Mouse (Mus musculus) hindbrain, embryonic 14.5 days (tissue): ENCODE data around the gene Irf8. TPM values are rescaled to one million over a fixed set of nuclear protein-coding genes. Genes with fewer than 3 reads are reported as not detected.

Experiments used
- ATAC-seq: fragments of 200-750 bp; cut with Nextera tagmentation; 2 replicates; pipeline ENCODE4 v1.8.0; 2017; ENCODE audit warnings: moderate number of reproducible peaks, mild to moderate bottlenecking, moderate TSS enrichment, moderate library complexity; ENCODE audit not compliant: low FRiP score
- DNase-seq: peaks from one replicate; pipeline ENCODE4 v3.0.0-alpha.2; 2015; ENCODE audit warnings: low spot score
- H3K27ac ChIP-seq: fragments of 300-500 bp; sonication (generic); 2 replicates; pipeline ENCODE4 v1.5.1; 2014; ENCODE audit warnings: mild to moderate bottlenecking, moderate library complexity
- H3K27me3 ChIP-seq: fragments of 300-500 bp; sonication (generic); 2 replicates; pipeline ENCODE4 v1.6.1; 2014; ENCODE audit warnings: mild to moderate bottlenecking, low read length, mixed read lengths; ENCODE audit not compliant: control insufficient read depth, insufficient read depth
- H3K36me3 ChIP-seq: fragments of 300-500 bp; sonication (generic); replicated peaks from 2 replicates; pipeline ENCODE4 v1.6.1; 2014; ENCODE audit not compliant: control insufficient read depth, insufficient read depth
- H3K4me1 ChIP-seq: fragments of 300-500 bp; sonication (generic); replicated peaks from 2 replicates; pipeline ENCODE4 v1.6.1; 2014; ENCODE audit warnings: antibody characterized with exemption, low read length, mixed read lengths; ENCODE audit not compliant: control insufficient read depth, insufficient read depth
- H3K4me2 ChIP-seq: fragments of 300-500 bp; sonication (generic); replicated peaks from 2 replicates; pipeline ENCODE4 v1.6.1; 2014; ENCODE audit warnings: mild to moderate bottlenecking, moderate library complexity
- H3K4me3 ChIP-seq: fragments of 300-500 bp; sonication (generic); replicated peaks from 2 replicates; pipeline ENCODE4 v1.5.1; 2014; ENCODE audit warnings: mild to moderate bottlenecking, low read length
- H3K9ac ChIP-seq: fragments of 300-500 bp; sonication (generic); 2 replicates; pipeline ENCODE4 v1.6.1; 2014
- H3K9me3 ChIP-seq: fragments of 300-500 bp; sonication (generic); 2 replicates; pipeline ENCODE4 v1.6.1; 2016; ENCODE audit warnings: low read length; ENCODE audit not compliant: control insufficient read depth
- WGBS: fragments of 180-500 bp; shearing (Covaris S2); extraction: QIAGEN DNeasy Blood & Tissue Kit; methylation state at CpG from one replicate; pipeline ENCODE4 v1.1.7; 2014; 5-methylcytosine and 5-hydroxymethylcytosine counted together
- polyA plus RNA-seq: library from polyadenylated mRNA; unstranded; fragments of >200 nt; fragmentation: Nextera tagmentation; extraction: Ambion mirVana; gene quantifications from 2 replicates; pipeline ENCODE4 v1.2.1, GENCODE M21; 2014

Gene Irf8
- polyA plus RNA-seq, 1 experiment from 2014 or later, result 5.1 TPM

DNA sequence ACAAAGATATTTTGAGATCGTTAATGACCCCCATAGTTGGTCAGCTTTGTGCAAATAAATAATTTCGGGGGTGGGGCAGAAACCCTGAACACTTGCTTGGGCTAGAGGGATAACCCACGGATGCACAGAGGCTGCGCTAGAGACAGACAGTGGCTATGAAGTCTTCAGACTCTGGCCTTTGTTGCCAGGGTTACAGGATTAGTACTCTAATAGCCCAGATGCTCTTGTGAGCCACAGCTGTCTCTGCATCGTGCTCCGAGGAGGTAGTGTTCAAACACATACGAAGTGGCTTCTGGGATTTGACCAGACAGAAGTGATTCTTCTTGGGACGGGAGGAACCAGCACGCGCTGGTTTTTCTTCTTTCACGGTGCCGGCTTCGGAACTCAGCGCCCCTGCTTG is 4.6 kb upstream of the Irf8 start:
- Histone ChIP-seq H3K36me3 (no peaks in the 10 kb centered on the region), H3K27me3 (peaks cover 30% of the 10 kb centered on the region), H3K4me1 (peaks cover 9% of the 10 kb centered on the region; the same call in 1 of the 2 replicates), H3K9me3 (no peaks in the 10 kb centered on the region), H3K9ac (no peak overlapping the region), H3K4me3 (no peak overlapping the region), H3K4me2 (peak overlapping the region; percentile 17; the same call in 1 of the 2 replicates), H3K27ac (no peak overlapping the region)
- ATAC-seq, result no peak
- no peak for DNase-seq
- 39% methylated on average over 14 of the region's 14 CpGs for WGBS

DNA sequence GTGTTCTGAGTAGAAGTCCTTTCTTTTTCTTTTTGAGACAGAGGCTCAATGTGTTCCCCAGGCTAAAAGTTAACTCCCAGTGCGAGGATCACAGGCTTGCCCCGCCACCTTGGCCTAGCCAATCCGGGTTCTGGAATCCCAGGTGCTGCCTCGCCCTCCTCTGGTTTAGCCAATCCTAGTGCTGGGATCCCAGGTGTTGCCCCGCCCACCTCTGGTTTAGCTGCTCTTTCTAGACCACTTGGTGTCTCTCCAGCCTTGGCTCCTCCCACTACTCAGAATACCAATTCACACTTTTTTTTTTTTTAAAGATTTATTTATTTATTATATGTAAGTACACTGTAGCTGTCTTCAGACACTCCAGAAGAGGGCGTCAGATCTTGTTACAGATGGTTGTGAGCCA is 4.1 kb upstream of the Irf8 start:
- Histone ChIP-seq H3K27me3 (peaks cover 33% of the 10 kb centered on the region), H3K4me3 (no peak overlapping the region), H3K9me3 (no peaks in the 10 kb centered on the region), H3K27ac (no peak overlapping the region), H3K4me2 (peak overlapping the region; percentile 17; the same call in 1 of the 2 replicates), H3K9ac (no peak overlapping the region), H3K4me1 (peaks cover 11% of the 10 kb centered on the region; the same call in 1 of the 2 replicates), H3K36me3 (no peaks in the 10 kb centered on the region)
- 46% methylated on average over 5 of the region's 6 CpGs for whole genome bisulfite sequencing
- DNase-seq (no peak), ATAC-seq (no peak)

DNA sequence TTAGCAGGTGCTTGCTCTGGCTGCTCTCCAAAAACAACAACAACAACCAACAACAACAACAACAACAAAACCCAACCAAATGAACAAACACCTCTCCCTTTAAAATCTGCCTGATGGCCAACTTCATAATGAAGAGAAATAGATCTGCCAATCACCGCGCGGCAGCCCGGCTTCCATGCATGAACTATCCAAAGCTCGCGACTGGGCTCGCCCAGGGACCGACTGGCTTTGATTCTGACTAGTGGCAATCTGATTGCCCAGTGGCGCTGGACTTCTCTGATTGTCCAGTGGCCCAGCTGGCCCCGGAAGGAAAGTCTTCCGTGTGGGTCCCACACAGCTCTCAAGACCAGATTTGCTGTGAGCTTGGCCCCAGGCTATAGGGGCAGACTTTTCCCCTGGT is 328 bp downstream of the Irf8 start:
- Histone ChIP-seq H3K27ac (no peak overlapping the region), H3K36me3 (no peaks in the 10 kb centered on the region), H3K9ac (peak overlapping the region; percentile 60; the same call in 1 of the 2 replicates), H3K4me2 (peak overlapping the region; percentile 100), H3K27me3 (peaks cover 43% of the 10 kb centered on the region), H3K4me3 (peak overlapping the region; percentile 52), H3K9me3 (no peaks in the 10 kb centered on the region), H3K4me1 (peaks cover 15% of the 10 kb centered on the region)
- peak; percentile 36; the same call in 1 of the 2 replicates for ATAC-seq
- 2% methylated on average over 11 of the region's 11 CpGs for WGBS
- peak; percentile 37 for DNase-seq

DNA sequence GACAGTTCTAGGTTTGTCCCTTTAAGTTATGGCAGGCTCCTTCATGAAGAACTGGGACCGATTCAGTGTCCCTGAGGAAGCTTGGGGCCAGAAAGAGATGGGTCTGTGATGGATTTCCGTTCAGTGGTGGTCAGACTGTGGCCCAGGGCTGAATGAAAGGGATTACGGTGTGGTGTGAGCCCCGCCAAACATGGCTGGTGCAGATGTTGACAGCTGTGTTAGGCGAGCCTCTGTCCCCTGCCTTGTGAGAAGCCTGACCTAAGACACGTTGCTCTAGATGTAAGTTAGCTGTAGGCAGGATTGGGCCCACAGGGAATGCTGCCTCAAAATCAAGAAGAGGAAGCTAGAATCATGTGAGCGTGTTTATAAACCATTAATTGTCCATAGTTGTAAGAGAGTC is 1.0 kb downstream of the Irf8 start:
- Histone ChIP-seq H3K36me3 (no peaks in the 10 kb centered on the region), H3K9me3 (no peaks in the 10 kb centered on the region), H3K4me2 (0 out of 2 replicates have a peak overlapping the region, but pooled peaks have one; percentile 100), H3K4me1 (peaks cover 15% of the 10 kb centered on the region), H3K4me3 (no peak overlapping the region), H3K27ac (no peak overlapping the region), H3K9ac (no peak overlapping the region), H3K27me3 (peaks cover 43% of the 10 kb centered on the region)
- no peak for ATAC-seq
- DNase-seq, result no peak
- WGBS, result 59% methylated on average over 7 of the region's 7 CpGs

DNA sequence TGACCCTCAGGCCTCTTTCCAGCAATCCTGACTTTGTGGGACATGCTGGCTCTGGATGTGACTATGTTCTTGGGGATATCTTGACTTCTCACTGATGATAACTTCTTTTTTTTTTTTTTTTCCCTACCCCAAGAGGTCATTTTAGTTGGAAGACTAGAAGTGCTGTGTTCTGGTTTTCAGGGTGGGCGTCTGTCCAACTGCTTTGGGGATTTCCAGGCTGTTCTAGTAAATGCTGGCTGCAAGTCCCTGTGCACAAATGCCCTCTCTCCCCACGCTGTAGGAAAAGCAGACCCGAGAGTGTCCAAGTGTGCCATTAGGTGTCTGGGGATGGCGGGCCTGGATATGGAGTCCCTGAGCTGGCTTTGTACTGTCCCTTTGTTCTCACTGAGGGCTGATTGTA is 2.6 kb downstream of the Irf8 start:
- WGBS, result 86% methylated on average over 4 of the region's 4 CpGs
- Histone ChIP-seq H3K9me3 (no peaks in the 10 kb centered on the region), H3K27me3 (peaks cover 35% of the 10 kb centered on the region), H3K4me3 (no peak overlapping the region), H3K27ac (no peak overlapping the region), H3K36me3 (no peaks in the 10 kb centered on the region), H3K9ac (no peak overlapping the region), H3K4me1 (peaks cover 15% of the 10 kb centered on the region), H3K4me2 (no peak overlapping the region)
- ATAC-seq (no peak), DNase-seq (no peak)

DNA sequence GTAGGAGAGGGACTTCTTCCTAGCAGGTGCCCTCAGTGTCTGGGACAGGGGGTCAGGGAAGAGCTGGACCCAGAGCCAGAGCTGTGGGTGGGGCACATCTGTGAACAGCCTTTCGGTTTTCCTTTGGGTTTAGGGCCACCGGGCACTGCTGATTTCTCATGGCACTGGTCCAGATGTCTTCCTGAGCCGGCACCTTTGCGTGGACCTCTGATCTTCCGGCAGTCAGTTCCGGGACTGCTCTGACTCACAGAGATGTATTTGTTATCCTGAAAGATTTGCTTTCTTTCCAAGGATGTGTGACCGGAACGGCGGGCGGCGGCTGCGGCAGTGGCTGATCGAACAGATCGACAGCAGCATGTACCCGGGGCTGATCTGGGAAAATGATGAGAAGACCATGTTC is 3.4 kb downstream of the Irf8 start:
- no peak overlapping the region for H3K9ac ChIP-seq
- 90% methylated on average over 15 of the region's 15 CpGs for WGBS
- H3K4me2 ChIP-seq, result no peak overlapping the region
- peaks cover 15% of the 10 kb centered on the region for H3K4me1 ChIP-seq
- H3K27ac ChIP-seq, result no peak overlapping the region
- H3K9me3 ChIP-seq, result no peaks in the 10 kb centered on the region
- DNase-seq (no peak), ATAC-seq (no peak)
- peaks cover 30% of the 10 kb centered on the region for H3K27me3 ChIP-seq
- H3K36me3 ChIP-seq, result no peaks in the 10 kb centered on the region
- H3K4me3 ChIP-seq, result no peak overlapping the region

DNA sequence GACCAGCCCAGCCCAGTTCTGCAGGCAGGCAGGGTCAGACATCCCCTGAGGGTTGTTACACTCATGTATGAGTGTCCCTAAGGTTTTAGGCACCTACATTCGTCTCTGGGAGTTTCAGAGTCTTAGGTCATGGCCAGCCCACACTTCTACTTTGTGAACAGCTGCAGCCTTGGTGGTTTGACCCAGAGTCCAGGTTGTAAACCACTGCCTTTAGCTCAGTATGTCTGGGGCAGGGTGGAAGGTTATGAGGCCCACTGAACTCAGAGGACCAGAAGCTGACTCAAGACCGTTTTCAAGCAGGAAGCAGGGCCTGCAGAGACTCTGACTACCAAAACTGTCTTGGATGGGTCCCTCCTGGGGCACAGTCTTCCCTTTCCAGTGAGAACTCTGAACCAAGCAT is 4.4 kb downstream of the Irf8 start:
- H3K4me2 ChIP-seq, result no peak overlapping the region
- H3K36me3 ChIP-seq, result no peaks in the 10 kb centered on the region
- H3K4me3 ChIP-seq, result no peak overlapping the region
- ATAC-seq (no peak), DNase-seq (no peak)
- H3K9ac ChIP-seq, result no peak overlapping the region
- no peaks in the 10 kb centered on the region for H3K9me3 ChIP-seq
- WGBS, result 69% methylated on average over 2 of the region's 2 CpGs
- H3K27ac ChIP-seq, result no peak overlapping the region
- H3K27me3 ChIP-seq, result peaks cover 19% of the 10 kb centered on the region; the same call in 1 of the 2 replicates
- peaks cover 13% of the 10 kb centered on the region for H3K4me1 ChIP-seq

DNA sequence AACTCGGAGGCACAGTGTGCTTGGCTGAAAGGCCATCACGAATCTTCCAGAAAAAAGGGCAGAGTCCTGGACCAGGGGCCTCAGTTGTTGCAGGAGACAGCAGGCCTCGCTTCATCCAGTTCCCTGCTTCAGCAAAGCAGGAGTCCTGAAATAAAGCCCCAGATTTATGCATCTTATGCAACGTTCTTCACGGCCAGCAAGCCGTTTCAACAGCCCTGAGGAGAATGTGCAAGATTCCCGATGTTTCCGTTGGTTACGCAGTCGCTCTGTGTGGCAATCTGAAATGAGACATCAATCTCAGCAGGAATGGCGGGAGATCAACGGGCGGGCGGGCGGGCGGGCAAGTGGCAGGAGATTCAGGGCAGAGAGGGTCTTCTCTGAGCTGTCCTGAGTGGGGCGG is 4.8 kb downstream of the Irf8 start:
- H3K27ac ChIP-seq, result no peak overlapping the region
- no peaks in the 10 kb centered on the region for H3K9me3 ChIP-seq
- peaks cover 15% of the 10 kb centered on the region; the same call in 1 of the 2 replicates for H3K27me3 ChIP-seq
- WGBS, result 47% methylated on average over 17 of the region's 17 CpGs
- peaks cover 9% of the 10 kb centered on the region for H3K4me1 ChIP-seq
- no peak overlapping the region for H3K4me3 ChIP-seq
- no peak overlapping the region for H3K4me2 ChIP-seq
- ATAC-seq (no peak), DNase-seq (no peak)
- no peak overlapping the region for H3K9ac ChIP-seq
- no peaks in the 10 kb centered on the region for H3K36me3 ChIP-seq

DNA sequence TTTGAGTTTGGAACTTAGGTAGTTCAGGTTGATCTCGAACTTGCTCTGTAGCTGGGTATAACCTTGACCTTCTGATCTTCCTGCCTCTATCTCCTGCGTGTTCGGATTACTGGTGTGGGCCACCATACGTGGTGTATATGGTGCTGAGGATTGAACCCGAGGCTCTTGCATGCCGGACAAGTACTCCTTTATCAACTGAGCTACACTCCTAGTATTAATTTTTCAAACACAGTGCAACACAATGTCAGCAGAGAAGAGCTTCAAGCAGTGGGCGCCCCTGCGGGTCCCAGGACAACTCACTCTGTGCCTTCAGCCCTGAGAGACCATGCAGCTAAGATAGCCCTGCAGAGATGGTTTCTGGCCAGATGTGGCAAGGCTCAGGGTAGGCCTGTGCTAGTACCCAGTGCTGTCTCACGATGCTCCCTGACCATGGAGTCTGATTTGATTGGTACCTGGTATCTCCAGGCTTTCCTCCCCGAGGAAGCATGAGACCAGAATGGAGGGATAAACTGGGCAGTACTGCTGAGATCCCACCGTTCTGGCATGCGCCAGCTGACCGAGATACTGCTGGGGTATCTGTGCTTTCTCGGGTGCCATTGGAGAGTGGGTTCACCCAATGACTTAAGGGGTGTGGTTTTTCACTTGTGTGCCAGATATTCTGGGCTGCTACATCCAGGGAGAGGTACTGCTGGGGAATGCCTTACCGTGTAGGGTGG is 5.8 kb downstream of the Irf8 start:
- peaks cover 4% of the 10 kb centered on the region; the same call in 1 of the 2 replicates for H3K4me1 ChIP-seq
- H3K36me3 ChIP-seq, result no peaks in the 10 kb centered on the region
- no peaks in the 10 kb centered on the region for H3K9me3 ChIP-seq
- H3K9ac ChIP-seq, result no peak overlapping the region
- 94% methylated on average over 15 of the region's 15 CpGs for WGBS
- no peak overlapping the region for H3K4me2 ChIP-seq
- H3K27ac ChIP-seq, result no peak overlapping the region
- H3K4me3 ChIP-seq, result no peak overlapping the region
- no peak for DNase-seq
- peaks cover 11% of the 10 kb centered on the region; the same call in 1 of the 2 replicates for H3K27me3 ChIP-seq
- no peak for ATAC-seq
